Mouse (Mus musculus) bone marrow, adult 2 months (tissue): ENCODE data around the gene Msmb. TPM values are rescaled to one million over a fixed set of nuclear protein-coding genes. Genes with fewer than 3 reads are reported as not detected.

Source experiments
- H3K27ac ChIP-seq: fragments of 200-500 bp; 2 replicates; pipeline ENCODE4 v1.5.1; 2012; ENCODE audit warnings: low read depth, mild to moderate bottlenecking, control low read depth, inconsistent platforms, low read length; ENCODE audit not compliant: control insufficient read depth, poor library complexity, insufficient read depth
- H3K4me1 ChIP-seq: fragments of 200-500 bp; 2 replicates; pipeline ENCODE4 v1.6.1; 2011; ENCODE audit warnings: low read length; ENCODE audit not compliant: control insufficient read depth, insufficient read depth
- H3K4me3 ChIP-seq: fragments of 200-500 bp; replicated peaks from 2 replicates; pipeline ENCODE3; 2011; ENCODE audit warnings: mild to moderate bottlenecking, low read depth, low read length, control low read depth; ENCODE audit not compliant: control insufficient read depth
- CTCF ChIP-seq: fragments of 200-500 bp; IDR thresholded peaks from 2 replicates; pipeline ENCODE4 v1.5.1; 2011; ENCODE audit warnings: low read length, control low read depth; ENCODE audit not compliant: control insufficient read depth, insufficient read depth
- POLR2A ChIP-seq: fragments of 200-500 bp; IDR thresholded peaks from 2 replicates; pipeline ENCODE4 v1.6.1; 2011; ENCODE audit warnings: low read depth, mild to moderate bottlenecking, control low read depth, low read length, borderline replicate concordance; ENCODE audit not compliant: control insufficient read depth
- WGBS: fragments of 180-500 bp; shearing (Covaris S2); methylation state at CpG from one replicate; pipeline ENCODE4 v1.1.7; 2018; 5-methylcytosine and 5-hydroxymethylcytosine counted together
- polyA plus RNA-seq: library from polyadenylated mRNA; stranded (reverse); fragments of >200 nt; gene quantifications from 2 replicates; pipeline ENCODE4 v1.2.4, GENCODE M21; 2011; ENCODE audit warnings: low replicate concordance; ENCODE audit not compliant: missing spikeins, insufficient read depth, insufficient read length

Gene Msmb
- polyA plus RNA-seq, 1 experiment, result not detected

GRCm38 (mm10) chr14:32201354-32201753, 59.5 kb downstream of the Msmb start:
- Histone ChIP-seq H3K4me1 (peaks cover 1% of the 10 kb centered on the region; the same call in 1 of the 2 replicates), H3K4me3 (peak overlapping the region; percentile 81), H3K27ac (peak overlapping the region; percentile 39)
- WGBS, result under 1% methylated on average over 26 of the region's 26 CpGs
- TF ChIP-seq CTCF (no peak), POLR2A (no peak)

GRCm38 (mm10) chr14:32201791-32202451, 60.1 kb downstream of the Msmb start, which contains the start of the genes Timm23 and Parg:
Gene Timm23, minus strand, starts transcription at chr14:32201898.
Gene Parg, plus strand, starts transcription at chr14:32201949.
- TF ChIP-seq POLR2A, result peak; percentile 67; the same call in 1 of the 2 replicates
- no peak for TF ChIP-seq CTCF
- Histone ChIP-seq H3K4me1 (peaks cover 1% of the 10 kb centered on the region; the same call in 1 of the 2 replicates), H3K27ac (peak within 1 kb of the TSS; percentile 89), H3K4me3 (peak within 1 kb of the TSS; percentile 92)
- under 1% methylated on average over 77 of the region's 77 CpGs for WGBS

Other genes starting within 250 kb of the Msmb start
- 1.8 and 3.5 TPM in 2 replicates for gene Galnt15, start 113.0 kb upstream of the Msmb start, polyA plus RNA-seq
- 6.5 and 10.5 TPM in 2 replicates for gene Oxnad1, start 56.6 kb upstream of the Msmb start, polyA plus RNA-seq
- gene Dph3, start 56.3 kb upstream of the Msmb start, polyA plus RNA-seq, result 15.2 and 54.2 TPM in 2 replicates
- gene Ncoa4, start 17.8 kb downstream of the Msmb start, polyA plus RNA-seq, result 108 and 110 TPM in 2 replicates
- gene Timm23, start 59.9 kb downstream of the Msmb start, polyA plus RNA-seq, result 13.1 and 14.7 TPM in 2 replicates
- 16.8 and 20.8 TPM in 2 replicates for gene Parg, start 59.9 kb downstream of the Msmb start, polyA plus RNA-seq
- gene Ogdhl, start 180.0 kb downstream of the Msmb start, polyA plus RNA-seq, result 0.34 and 3.9 TPM in 2 replicates
- gene 1700024G13Rik, start 246.4 kb downstream of the Msmb start, polyA plus RNA-seq, result not detected in 2 replicates